Mouse (Mus musculus) G1E (cell line): ENCODE measurements around the gene Ehbp1.

Experiments
- CTCF ChIP-seq: IDR thresholded peaks from 2 replicates; pipeline ENCODE4 v1.5.1; 2012; ENCODE audit warnings: low read depth, low read length, inconsistent platforms, mixed read lengths
- GATA1 ChIP-seq: IDR thresholded peaks from 2 replicates; pipeline ENCODE4 v1.6.1; 2012; ENCODE audit warnings: borderline replicate concordance, low read length, inconsistent platforms, mixed read lengths
- POLR2AphosphoS5 ChIP-seq: IDR thresholded peaks from 2 replicates; pipeline ENCODE4 v1.6.1; 2012; ENCODE audit warnings: low read depth, low read length, inconsistent platforms; ENCODE audit not compliant: insufficient replicate concordance
- TAL1 ChIP-seq: conservative IDR thresholded peaks from 2 replicates; pipeline ENCODE4 v1.6.1; 2012; ENCODE audit warnings: low read depth, low read length, inconsistent platforms, mixed read lengths

- TF ChIP-seq POLR2AphosphoS5: no peak
- peak; percentile 5; the same call in 1 of the 2 replicates for TF ChIP-seq CTCF
- TF ChIP-seq GATA1: no peak
- TF ChIP-seq TAL1: no peak
Observed at GRCm38 (mm10) chr11:21974005-21974531, 368.0 kb downstream of the Ehbp1 start.
